Mouse (Mus musculus): Measurements from ENCODE around the gene Ahcyl2.

Gene Ahcyl2

GRCm38 (mm10) chr6:29958669-29959068 lies 190.9 kb downstream of the Ahcyl2 start:
- in situ Hi-C loops (cut with MboI; ENCODE audit: low sequenced_read_pairs), result no loop called here

DNA sequence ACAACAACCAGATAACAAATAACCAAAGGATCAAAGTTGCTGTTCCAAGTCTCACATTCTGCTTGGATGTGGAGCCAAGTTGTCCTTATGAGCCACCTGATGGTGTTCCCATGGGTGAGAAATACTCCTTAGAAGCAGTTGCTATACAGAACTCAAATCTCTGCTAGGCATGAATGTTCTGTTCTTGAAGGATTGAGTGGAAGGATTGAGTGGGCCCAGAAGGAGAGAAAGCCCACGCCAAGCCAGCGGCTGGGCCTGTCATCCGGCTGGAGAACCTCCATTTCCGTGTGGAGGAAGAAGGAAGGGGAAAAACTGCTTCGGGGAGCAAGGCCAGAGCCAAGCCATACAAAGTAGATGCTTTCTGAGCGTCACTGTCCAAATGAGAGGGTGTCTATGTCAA lies 193.3 kb downstream of the Ahcyl2 start:
- in situ Hi-C loops (cut with MboI; ENCODE audit: low sequenced_read_pairs), result no loop called here
